Mouse (Mus musculus) embryonic facial prominence, embryonic 15.5 days (tissue): ENCODE data around the gene Tnfsf13. TPM values are rescaled to one million over a fixed set of nuclear protein-coding genes. Genes with fewer than 3 reads are reported as not detected.
A peak's percentile ranks its signal among the peaks of the same experiment; 100 is the strongest.

Experiments
- ATAC-seq: fragments of 200-750 bp; cut with Nextera tagmentation; 2 replicates; pipeline ENCODE4 v1.8.0; 2017; ENCODE audit warnings: low read depth, moderate TSS enrichment; ENCODE audit not compliant: insufficient number of reproducible peaks, low FRiP score, low TSS enrichment
- H3K27ac ChIP-seq: fragments of 300-500 bp; sonication (generic); replicated peaks from 2 replicates; pipeline ENCODE4 v1.5.1; 2015; ENCODE audit warnings: mild to moderate bottlenecking, inconsistent platforms
- H3K27me3 ChIP-seq: fragments of 300-500 bp; sonication (generic); 2 replicates; pipeline ENCODE4 v1.6.1; 2015; ENCODE audit warnings: inconsistent platforms
- H3K36me3 ChIP-seq: fragments of 300-500 bp; sonication (generic); 2 replicates; pipeline ENCODE4 v1.6.1; 2015; ENCODE audit warnings: mild to moderate bottlenecking, inconsistent platforms
- H3K4me1 ChIP-seq: fragments of 300-500 bp; sonication (generic); 2 replicates; pipeline ENCODE4 v1.6.1; 2015; ENCODE audit warnings: inconsistent platforms
- H3K4me2 ChIP-seq: fragments of 300-500 bp; sonication (generic); replicated peaks from 2 replicates; pipeline ENCODE4 v1.6.1; 2015; ENCODE audit warnings: mild to moderate bottlenecking, inconsistent platforms
- H3K4me3 ChIP-seq: fragments of 300-500 bp; sonication (generic); replicated peaks from 2 replicates; pipeline ENCODE4 v1.5.1; 2015; ENCODE audit warnings: mild to moderate bottlenecking, inconsistent platforms
- H3K9ac ChIP-seq: fragments of 300-500 bp; sonication (generic); 2 replicates; pipeline ENCODE4 v1.6.1; 2015; ENCODE audit warnings: inconsistent platforms
- H3K9me3 ChIP-seq: fragments of 300-500 bp; sonication (generic); replicated peaks from 2 replicates; pipeline ENCODE4 v1.6.1; 2016; ENCODE audit warnings: inconsistent platforms
- WGBS: fragments of 180-500 bp; shearing (Covaris S2); methylation state at CpG from one replicate; pipeline ENCODE4 v1.1.7; 2015; 5-methylcytosine and 5-hydroxymethylcytosine counted together
- microRNA counts: library from miRNA; unstranded; fragments of <30 nt; microRNA quantifications from one replicate; lab custom pipeline; 2016
- microRNA-seq: library from miRNA; unstranded; fragments of <30 nt; microRNA quantifications from one replicate; pipeline ENCODE4, GENCODE M21; 2016; ENCODE audit warnings: borderline number of aligned reads
- polyA plus RNA-seq: library from polyadenylated mRNA; unstranded; fragments of >200 nt; fragmentation: Nextera tagmentation; extraction: Ambion mirVana; gene quantifications from 2 replicates; pipeline ENCODE4 v1.2.1, GENCODE M21; 2015

Gene Tnfsf13
- polyA plus RNA-seq, 1 experiment from 2014 or later, result 1.1 TPM

DNA sequence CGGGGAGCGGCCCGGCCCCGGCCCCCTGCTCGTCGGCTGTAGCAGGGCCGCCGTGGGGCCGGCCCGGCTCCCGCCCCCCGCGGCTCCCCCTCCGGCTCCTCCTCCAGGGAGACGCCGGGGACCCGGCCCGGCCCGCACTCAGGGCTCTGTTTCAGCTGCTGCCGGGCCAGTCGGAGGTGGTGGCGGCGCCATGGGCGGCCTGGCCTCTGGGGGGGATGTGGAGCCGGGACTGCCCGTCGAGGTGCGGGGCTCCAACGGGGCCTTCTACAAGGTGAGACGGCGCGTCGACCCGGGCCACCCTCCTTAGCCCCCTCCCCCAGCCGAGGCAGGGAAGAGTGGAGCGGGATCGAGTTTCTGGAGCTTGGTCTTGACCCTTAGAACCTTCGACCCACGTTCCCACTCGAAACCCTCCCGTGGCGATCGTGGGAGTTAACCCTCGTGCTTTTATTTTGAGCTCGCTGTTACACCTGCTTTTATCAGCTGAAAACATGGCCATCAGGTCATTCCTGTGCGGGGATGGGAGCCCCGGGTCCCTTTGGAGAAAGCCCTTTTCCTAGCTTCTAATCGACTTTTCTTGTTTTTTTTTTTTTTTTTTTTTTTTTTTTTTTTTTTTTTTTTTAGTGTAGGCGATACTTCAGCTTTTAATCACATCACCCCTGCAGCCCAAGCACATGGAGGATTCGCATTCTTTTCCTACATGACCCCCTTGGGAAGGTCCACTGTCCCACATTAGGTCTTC, 52.3 kb downstream of the Tnfsf13 start:
- peak; percentile 71 for ATAC-seq
- peak overlapping the region; percentile 88 for H3K9ac ChIP-seq
- 2% methylated on average over 42 of the region's 50 CpGs for WGBS
- peaks cover 7% of the 10 kb centered on the region; the same call in 1 of the 2 replicates for H3K36me3 ChIP-seq
- H3K27me3 ChIP-seq, result no peaks in the 10 kb centered on the region
- H3K4me2 ChIP-seq, result peak overlapping the region; percentile 60
- H3K4me1 ChIP-seq, result peaks cover 19% of the 10 kb centered on the region
- peak overlapping the region; percentile 97 for H3K27ac ChIP-seq
- peak overlapping the region; percentile 71 for H3K4me3 ChIP-seq
- no peaks in the 10 kb centered on the region for H3K9me3 ChIP-seq

MicroRNAs within 50 kb of the gene (microRNA counts, 519-probe panel; counts per million panel counts)
- microRNA mmu-miR-1934 (lab: Ali Mortazavi, UCI), result not detected
- 2,909 counts per million, percentile 70 among the panel's probes with 10 or more counts for microRNA mmu-miR-467f (lab: Ali Mortazavi, UCI)

Small RNA genes within 50 kb of the gene (microRNA-seq; reads per million reads assigned to microRNA genes)
- 4.1 reads per million, percentile 18 among the genes with 10 or more reads in this experiment for gene Mir1934
- not detected for gene Mir467f

Other genes with a start within 250 kb of the Tnfsf13 start
- gene Dnah2, start 136.7 kb downstream of the Tnfsf13 start, polyA plus RNA-seq, result 4.9 and 8.3 TPM in 2 replicates
- gene Efnb3, start 125.6 kb downstream of the Tnfsf13 start, polyA plus RNA-seq, result 29.0 and 31.5 TPM in 2 replicates
- 25.0 and 26.5 TPM in 2 replicates for gene Wrap53, start 105.5 kb downstream of the Tnfsf13 start, polyA plus RNA-seq
- gene Trp53, start 105.4 kb downstream of the Tnfsf13 start, polyA plus RNA-seq, result 134 and 141 TPM in 2 replicates
- 12.4 and 13.4 TPM in 2 replicates for gene Atp1b2, start 79.8 kb downstream of the Tnfsf13 start, polyA plus RNA-seq
- gene Shbg, start 67.9 kb downstream of the Tnfsf13 start, polyA plus RNA-seq, result not detected in 2 replicates
- gene Sat2, start 63.8 kb downstream of the Tnfsf13 start, polyA plus RNA-seq, result 19.8 and 22.5 TPM in 2 replicates
- 33.4 and 34.2 TPM in 2 replicates for gene Fxr2, start 52.8 kb downstream of the Tnfsf13 start, polyA plus RNA-seq
- 5.2 TPM in 2 replicates for gene Sox15, start 30.5 kb downstream of the Tnfsf13 start, polyA plus RNA-seq
- gene Mpdu1, start 23.1 kb downstream of the Tnfsf13 start, polyA plus RNA-seq, result 66.5 and 67.3 TPM in 2 replicates
- 26.3 and 28.3 TPM in 2 replicates for gene Cd68, start 19.6 kb downstream of the Tnfsf13 start, polyA plus RNA-seq
- gene Eif4a1, start 13.4 kb downstream of the Tnfsf13 start, polyA plus RNA-seq, result 447 and 512 TPM in 2 replicates
- 83.7 and 90.5 TPM in 2 replicates for gene Senp3, start 3.7 kb downstream of the Tnfsf13 start, polyA plus RNA-seq
- gene Tnfsf12, start 10.1 kb upstream of the Tnfsf13 start, polyA plus RNA-seq, result 11.9 and 13.3 TPM in 2 replicates
- gene Tnfsfm13, start 10.3 kb upstream of the Tnfsf13 start, polyA plus RNA-seq, result 4.0 and 6.0 TPM in 2 replicates
- gene Polr2a, start 72.9 kb upstream of the Tnfsf13 start, polyA plus RNA-seq, result 24.3 and 28.2 TPM in 2 replicates
- gene Slc35g3, start 76.2 kb upstream of the Tnfsf13 start, polyA plus RNA-seq, result 0.15 and 0.18 TPM in 2 replicates
- 5.7 and 6.1 TPM in 2 replicates for gene Zbtb4, start 80.1 kb upstream of the Tnfsf13 start, polyA plus RNA-seq
- 29.3 and 38.6 TPM in 2 replicates for gene Chrnb1, start 110.2 kb upstream of the Tnfsf13 start, polyA plus RNA-seq
- 4.1 and 4.4 TPM in 2 replicates for gene Fgf11, start 116.1 kb upstream of the Tnfsf13 start, polyA plus RNA-seq
- gene Tmem102, start 119.8 kb upstream of the Tnfsf13 start, polyA plus RNA-seq, result 7.5 and 10.0 TPM in 2 replicates
- gene Gm39566, start 129.5 kb upstream of the Tnfsf13 start, polyA plus RNA-seq, result not detected in 2 replicates
- gene Spem2, start 132.7 kb upstream of the Tnfsf13 start, polyA plus RNA-seq, result not detected in 2 replicates
- gene Spem1, start 136.4 kb upstream of the Tnfsf13 start, polyA plus RNA-seq, result 0.16 and 0.38 TPM in 2 replicates
- gene Nlgn2, start 152.0 kb upstream of the Tnfsf13 start, polyA plus RNA-seq, result 10.6 and 11.6 TPM in 2 replicates
- 388 and 399 TPM in 2 replicates for gene Tmem256, start 152.7 kb upstream of the Tnfsf13 start, polyA plus RNA-seq
- 126 and 148 TPM in 2 replicates for gene Plscr3, start 160.6 kb upstream of the Tnfsf13 start, polyA plus RNA-seq
- 6.9 TPM in 2 replicates for gene Tnk1, start 172.9 kb upstream of the Tnfsf13 start, polyA plus RNA-seq
- 0.35 and 0.47 TPM in 2 replicates for gene Tmem95, start 192.2 kb upstream of the Tnfsf13 start, polyA plus RNA-seq
- 13.8 and 18.1 TPM in 2 replicates for gene Kctd11, start 195.6 kb upstream of the Tnfsf13 start, polyA plus RNA-seq
- gene Acap1, start 209.8 kb upstream of the Tnfsf13 start, polyA plus RNA-seq, result 1.8 and 2.3 TPM in 2 replicates
- gene 2810408A11Rik, start 215.2 kb upstream of the Tnfsf13 start, polyA plus RNA-seq, result 8.7 and 9.4 TPM in 2 replicates
- gene Neurl4, start 215.3 kb upstream of the Tnfsf13 start, polyA plus RNA-seq, result 7.8 and 8.5 TPM in 2 replicates
- gene Gps2, start 228.1 kb upstream of the Tnfsf13 start, polyA plus RNA-seq, result 84.5 and 85.1 TPM in 2 replicates
- gene Eif5a, start 236.2 kb upstream of the Tnfsf13 start, polyA plus RNA-seq, result 1,531 and 1,570 TPM in 2 replicates